Mouse (Mus musculus) thymus, adult 2 months (tissue): ENCODE measurements at regions not wholly inside any gene's neighbourhood (a gene's known extent, or its start where the extent isn't known, plus 50 kb on each side); places are given as distances from the start of the nearest gene placed in this dataset.

Experiments used
- CTCF ChIP-seq: fragments of 200-500 bp; IDR thresholded peaks from 2 replicates; pipeline ENCODE4 v1.5.1; 2012; ENCODE audit warnings: mild to moderate bottlenecking, control low read depth, low read length, moderate library complexity, borderline replicate concordance; ENCODE audit not compliant: control insufficient read depth, poor library complexity, insufficient read depth; ENCODE audit errors: extremely low read depth
- POLR2A ChIP-seq: fragments of 200-500 bp; IDR thresholded peaks from 2 replicates; pipeline ENCODE4 v1.6.1; 2012; ENCODE audit warnings: mild to moderate bottlenecking, low read length, control low read depth, moderate library complexity; ENCODE audit not compliant: control insufficient read depth, poor library complexity, insufficient read depth; ENCODE audit errors: extremely low read depth

GRCm38 (mm10) chr5:52062214-52062613 is 128.1 kb downstream of the Dhx15 start:
- TF ChIP-seq CTCF (no peak), POLR2A (no peak)
